Mouse (Mus musculus): Measurements from ENCODE around the gene Edn2. TPM values are rescaled to one million over a fixed set of nuclear protein-coding genes. Genes with fewer than 3 reads are reported as not detected.
A peak's percentile ranks its signal among the peaks of the same experiment; 100 is the strongest.

Gene Edn2
- polyA plus RNA-seq (2012; rRNA removed), result 0.27 and 0.68 TPM in 2 replicates

DNA sequence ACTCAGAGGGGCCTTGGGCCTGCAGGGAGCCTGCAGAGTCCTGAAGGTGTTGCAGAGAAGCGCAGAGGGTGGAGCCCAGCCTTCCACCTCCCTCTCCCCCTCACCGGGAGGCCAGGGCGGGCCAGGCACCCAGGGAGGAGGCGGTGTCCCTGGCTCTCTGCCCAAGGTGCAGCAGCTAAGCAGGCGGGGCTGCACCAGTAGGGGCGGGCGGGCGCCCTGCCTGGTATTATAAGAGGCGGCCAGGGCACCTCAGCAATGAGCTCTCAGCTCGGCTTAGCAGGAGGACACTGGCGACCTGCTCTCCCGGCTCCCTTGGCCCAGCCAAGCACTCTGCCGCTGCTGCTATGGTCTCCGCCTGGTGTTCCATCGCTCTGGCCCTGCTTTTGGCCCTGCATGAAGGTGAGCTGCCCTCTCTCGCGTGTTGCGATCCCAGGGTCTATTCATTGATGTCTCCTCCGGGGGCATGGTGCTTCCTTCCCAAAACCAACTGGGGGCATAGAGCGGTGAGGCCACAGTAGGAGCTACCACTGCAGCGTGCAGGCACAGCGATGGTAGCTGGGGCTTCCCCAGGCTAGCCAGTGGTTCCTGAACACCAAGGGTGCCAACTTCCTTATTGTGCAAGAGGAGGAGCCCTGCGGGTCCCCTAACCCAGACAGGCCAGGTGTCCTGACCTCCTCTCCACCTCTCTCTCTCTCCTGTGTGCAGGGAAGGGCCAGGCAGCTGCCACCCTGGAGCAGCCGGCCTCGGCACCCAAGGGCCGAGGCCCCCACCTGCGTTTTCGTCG, at the start of gene Edn2:
TSS of gene Edn2 (plus strand) at position 41 of the 784 bp plus-strand sequence.
- H3K4me3 ChIP-seq (replicated peaks; ENCODE audit: extremely low read depth, low read depth, low read length), result peak within 1 kb of the TSS; percentile 4
- WGBS, result 40% methylated on average over 29 of the region's 29 CpGs
- DNase-seq, result peak; percentile 87
- TF ChIP-seq POLR2A (IDR thresholded peaks at IDR 0.05; ENCODE audit: borderline replicate concordance, extremely low read depth, low read depth, low read length), result peak; percentile 53; the same call in 1 of the 2 replicates
- no peak for TF ChIP-seq CTCF (IDR thresholded peaks at IDR 0.05; ENCODE audit: insufficient read depth, low read length)
- H3K4me1 ChIP-seq (ENCODE audit: control insufficient read depth, insufficient read depth, low read length), result 0 out of 2 replicates have a peak, but pooled peaks cover 5% of the 10 kb centered on the region

DNA sequence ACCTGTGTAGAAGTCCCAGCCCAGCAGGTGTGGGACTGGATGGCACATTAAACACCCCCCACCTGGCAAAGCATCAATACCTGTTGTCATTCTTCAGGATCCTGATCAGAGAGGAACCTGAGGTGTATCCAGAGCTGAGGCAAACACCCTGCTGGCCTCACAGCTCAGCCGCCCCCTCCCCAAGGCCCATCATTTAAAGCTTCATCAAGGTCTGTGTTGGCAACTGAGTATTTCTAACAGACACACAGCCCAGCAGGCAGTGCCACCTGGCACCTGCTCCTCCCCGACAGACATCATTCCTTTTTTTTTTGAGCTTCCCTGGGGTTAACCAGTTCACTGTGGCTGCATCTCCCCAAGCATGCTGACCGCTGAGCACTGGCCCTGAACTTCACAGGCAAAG, 45.5 kb upstream of the Edn2 start:
- H3K4me1 ChIP-seq (ENCODE audit: control insufficient read depth, insufficient read depth, low read length), result no peaks in the 10 kb centered on the region
- WGBS, result 82% methylated on average over 3 of the region's 3 CpGs
- TF ChIP-seq CTCF (IDR thresholded peaks at IDR 0.05; ENCODE audit: insufficient read depth, low read length) (no peak), POLR2A (IDR thresholded peaks at IDR 0.05; ENCODE audit: borderline replicate concordance, extremely low read depth, low read depth, low read length) (no peak)
- no peak overlapping the region for H3K4me3 ChIP-seq (replicated peaks; ENCODE audit: extremely low read depth, low read depth, low read length)
- DNase-seq, result no peak

- DNase-seq, result no peak
- Histone ChIP-seq H3K4me3 (replicated peaks; ENCODE audit: extremely low read depth, low read depth, low read length) (no peak overlapping the region), H3K4me1 (ENCODE audit: control insufficient read depth, insufficient read depth, low read length) (no peaks in the 10 kb centered on the region)
- TF ChIP-seq POLR2A (IDR thresholded peaks at IDR 0.05; ENCODE audit: borderline replicate concordance, extremely low read depth, low read depth, low read length) (no peak), CTCF (IDR thresholded peaks at IDR 0.05; ENCODE audit: insufficient read depth, low read length) (no peak)
- 20% methylated on average over 1 of the region's 1 CpGs for WGBS
Observed at GRCm38 (mm10) chr4:120116312-120116711, 44.7 kb upstream of the Edn2 start.

DNA sequence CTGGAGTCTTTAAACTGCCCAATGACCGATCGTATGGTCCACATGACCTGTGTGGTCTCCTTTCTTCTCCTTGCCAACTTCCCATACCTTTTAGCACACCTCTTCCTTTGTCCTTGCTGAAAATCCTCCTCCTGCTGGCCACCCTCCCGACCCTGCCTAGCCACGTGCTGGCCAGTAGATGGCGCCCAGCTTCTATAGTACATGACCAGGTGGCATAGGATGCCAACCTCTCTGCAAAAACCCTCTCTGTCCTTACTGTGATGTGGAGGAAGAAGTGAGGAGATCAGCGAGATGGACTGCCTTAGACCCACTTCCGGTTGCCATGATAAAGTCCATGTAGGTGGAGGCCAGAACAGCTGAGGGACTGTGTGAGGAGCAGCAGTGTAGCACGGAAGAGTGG, 40.7 kb upstream of the Edn2 start:
- no peak overlapping the region for H3K4me3 ChIP-seq (replicated peaks; ENCODE audit: extremely low read depth, low read depth, low read length)
- peak; percentile 70 for DNase-seq
- TF ChIP-seq POLR2A (IDR thresholded peaks at IDR 0.05; ENCODE audit: borderline replicate concordance, extremely low read depth, low read depth, low read length) (no peak), CTCF (IDR thresholded peaks at IDR 0.05; ENCODE audit: insufficient read depth, low read length) (peak; percentile 83)
- 33% methylated on average over 8 of the region's 8 CpGs for WGBS
- no peaks in the 10 kb centered on the region for H3K4me1 ChIP-seq (ENCODE audit: control insufficient read depth, insufficient read depth, low read length)

DNA sequence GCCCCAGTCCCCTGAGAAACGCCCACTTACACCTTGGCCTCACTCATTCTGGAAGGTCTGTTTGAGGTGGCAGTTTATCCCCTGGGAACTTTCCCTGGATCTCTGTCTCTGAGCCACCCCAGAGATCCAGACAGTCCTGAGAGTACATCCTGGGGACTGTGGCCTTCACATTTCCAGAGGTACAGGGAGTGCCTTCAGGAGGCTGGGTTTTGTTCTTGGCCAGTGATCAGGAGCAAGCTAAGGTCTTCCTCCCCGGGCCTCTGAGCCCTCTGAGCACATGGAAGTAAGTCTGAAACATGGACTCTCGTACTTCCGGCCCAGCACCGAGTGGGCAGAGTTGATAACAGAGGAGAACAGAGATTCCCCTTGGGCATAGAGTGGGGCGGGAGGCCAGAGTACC, 36.4 kb upstream of the Edn2 start:
- no peak overlapping the region for H3K4me3 ChIP-seq (replicated peaks; ENCODE audit: extremely low read depth, low read depth, low read length)
- TF ChIP-seq POLR2A (IDR thresholded peaks at IDR 0.05; ENCODE audit: borderline replicate concordance, extremely low read depth, low read depth, low read length) (no peak), CTCF (IDR thresholded peaks at IDR 0.05; ENCODE audit: insufficient read depth, low read length) (no peak)
- 76% methylated on average over 6 of the region's 6 CpGs for WGBS
- no peak for DNase-seq
- H3K4me1 ChIP-seq (ENCODE audit: control insufficient read depth, insufficient read depth, low read length), result no peaks in the 10 kb centered on the region

GRCm38 (mm10) chr4:120126047-120126446, 35.0 kb upstream of the Edn2 start:
- DNase-seq, result no peak
- Histone ChIP-seq H3K4me3 (replicated peaks; ENCODE audit: extremely low read depth, low read depth, low read length) (no peak overlapping the region), H3K4me1 (ENCODE audit: control insufficient read depth, insufficient read depth, low read length) (no peaks in the 10 kb centered on the region; the same call in 1 of the 2 replicates)
- no peak for TF ChIP-seq POLR2A (IDR thresholded peaks at IDR 0.05; ENCODE audit: borderline replicate concordance, extremely low read depth, low read depth, low read length)
- TF ChIP-seq CTCF (IDR thresholded peaks at IDR 0.05; ENCODE audit: insufficient read depth, low read length), result no peak
- WGBS, result 79% methylated on average over 6 of the region's 6 CpGs

- Histone ChIP-seq H3K4me1 (ENCODE audit: control insufficient read depth, insufficient read depth, low read length) (no peaks in the 10 kb centered on the region; the same call in none of the 2 replicates), H3K4me3 (replicated peaks; ENCODE audit: extremely low read depth, low read depth, low read length) (no peak overlapping the region)
- TF ChIP-seq CTCF (IDR thresholded peaks at IDR 0.05; ENCODE audit: insufficient read depth, low read length), result no peak
- TF ChIP-seq POLR2A (IDR thresholded peaks at IDR 0.05; ENCODE audit: borderline replicate concordance, extremely low read depth, low read depth, low read length), result no peak
- DNase-seq, result no peak
- 80% methylated on average over 3 of the region's 3 CpGs for WGBS
Observed at GRCm38 (mm10) chr4:120127333-120127732, 33.7 kb upstream of the Edn2 start.

DNA sequence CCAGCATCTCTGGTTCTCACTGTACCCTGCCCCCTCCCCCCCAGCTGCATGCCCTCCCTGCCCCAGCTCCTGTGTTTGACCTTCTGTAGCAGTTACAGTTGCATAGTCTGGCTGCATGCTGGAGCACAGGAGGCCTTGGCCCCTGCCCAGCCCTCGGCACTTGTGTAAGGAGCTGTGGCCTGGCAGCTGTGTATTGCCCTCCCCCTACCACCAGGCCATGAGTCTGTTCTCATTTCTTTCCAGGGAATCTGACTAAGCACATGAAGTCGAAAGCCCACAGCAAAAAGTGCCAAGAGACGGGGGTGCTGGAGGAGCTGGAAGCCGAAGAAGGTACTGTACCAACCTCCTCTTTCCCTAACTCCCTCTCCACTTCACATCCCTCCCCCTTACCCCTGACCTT, 33.0 kb upstream of the Edn2 start:
- TF ChIP-seq CTCF (IDR thresholded peaks at IDR 0.05; ENCODE audit: insufficient read depth, low read length) (no peak), POLR2A (IDR thresholded peaks at IDR 0.05; ENCODE audit: borderline replicate concordance, extremely low read depth, low read depth, low read length) (no peak)

GRCm38 (mm10) chr4:120129233-120129885, 31.6 kb upstream of the Edn2 start:
- Histone ChIP-seq H3K4me3 (replicated peaks; ENCODE audit: extremely low read depth, low read depth, low read length) (no peak overlapping the region), H3K4me1 (ENCODE audit: control insufficient read depth, insufficient read depth, low read length) (no peaks in the 10 kb centered on the region; the same call in none of the 2 replicates)
- 46% methylated on average over 4 of the region's 4 CpGs for WGBS
- TF ChIP-seq CTCF (IDR thresholded peaks at IDR 0.05; ENCODE audit: insufficient read depth, low read length) (peak; percentile 97), POLR2A (IDR thresholded peaks at IDR 0.05; ENCODE audit: borderline replicate concordance, extremely low read depth, low read depth, low read length) (no peak)
- DNase-seq, result peak; percentile 45

More for the DNA sequence above, 33.0 kb upstream of the Edn2 start:
- H3K4me3 ChIP-seq (replicated peaks; ENCODE audit: extremely low read depth, low read depth, low read length), result no peak overlapping the region
- H3K4me1 ChIP-seq (ENCODE audit: control insufficient read depth, insufficient read depth, low read length), result no peaks in the 10 kb centered on the region; the same call in none of the 2 replicates
- WGBS, result 47% methylated on average over 4 of the region's 4 CpGs
- no peak for DNase-seq
